Mouse (Mus musculus) cerebellum, postnatal 25 days (tissue): ENCODE measurements at regions not wholly inside any gene's neighbourhood (a gene's known extent, or its start where the extent isn't known, plus 50 kb on each side); places are given as distances from the start of the nearest gene placed in this dataset.

Experiments used
- DNase-seq, 2 experiments: peaks; one replicate each; pipeline ENCODE4 v3.0.0; 2021; ENCODE audit warnings: mixed read lengths in 2 of 2

DNA sequence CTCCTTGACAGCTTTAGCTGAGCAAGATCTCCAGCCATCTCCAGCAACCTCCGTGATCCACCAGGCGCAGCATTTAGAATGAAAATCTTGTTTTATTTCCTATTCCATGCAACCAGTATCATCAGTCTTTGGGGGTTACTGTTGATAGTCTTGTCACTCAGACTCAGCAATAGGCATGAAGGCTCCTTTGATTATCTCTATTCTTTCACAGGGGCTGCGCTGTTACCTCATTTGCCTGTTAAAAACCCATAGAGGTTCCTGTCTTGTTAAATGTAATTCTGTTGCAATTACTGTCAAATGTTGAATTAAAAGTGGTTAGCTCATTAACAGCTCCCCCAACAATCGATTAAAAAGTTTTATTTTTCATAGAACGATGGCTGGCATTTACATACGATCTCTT is 502.7 kb downstream of the Olfm4 start:
- DNase-seq = no peak

DNA sequence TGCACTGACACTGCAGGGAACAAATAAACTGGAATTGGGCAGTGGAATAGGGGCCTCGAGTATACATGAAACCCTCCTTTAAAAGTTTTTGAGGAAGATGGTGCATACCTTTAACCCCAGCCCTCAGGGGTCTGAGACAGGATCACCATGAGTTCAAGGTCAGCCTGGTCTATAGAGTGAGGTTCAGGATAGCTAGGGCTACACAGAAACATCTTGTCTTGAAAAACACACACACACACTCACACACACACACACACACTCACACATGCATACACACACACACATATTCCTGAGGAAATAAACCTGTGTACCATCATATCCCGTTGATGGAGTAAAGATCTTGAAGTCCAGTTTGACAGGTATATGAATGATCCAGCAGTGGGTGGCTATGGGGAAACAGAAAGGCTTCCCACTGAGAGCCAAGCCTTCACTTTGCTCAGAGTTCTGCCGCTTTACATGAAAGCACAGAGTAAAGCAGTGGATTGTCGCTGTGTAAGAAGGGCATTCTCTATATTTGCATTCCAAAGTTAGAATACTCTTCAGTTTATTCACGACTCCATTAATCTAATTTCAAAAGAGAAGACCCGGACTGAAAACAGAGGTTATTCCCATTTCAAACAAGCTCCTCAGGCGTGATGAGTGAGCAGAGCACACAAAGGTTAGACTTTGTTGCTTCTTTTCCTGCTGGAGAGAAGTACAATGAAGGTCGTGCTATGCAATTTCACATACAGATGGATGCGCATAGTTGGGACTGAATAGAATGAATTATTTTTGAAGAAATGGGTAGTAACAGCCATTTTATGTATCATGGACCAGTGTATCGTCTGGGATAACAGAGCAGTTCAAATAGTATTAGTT is 508.4 kb downstream of the Olfm4 start:
- DNase-seq = no peak

GRCm38 (mm10) chr14:80492901-80493279 is 509.0 kb downstream of the Olfm4 start:
- DNase-seq = no peak

GRCm38 (mm10) chr14:80504351-80504750 is 520.5 kb downstream of the Olfm4 start:
- no peak for DNase-seq

GRCm38 (mm10) chr14:80516626-80517025 is 532.7 kb downstream of the Olfm4 start:
- no peak for DNase-seq

GRCm38 (mm10) chr14:80521216-80521615 is 537.3 kb downstream of the Olfm4 start:
- DNase-seq = no peak

- peak; percentile 16 to 49 for DNase-seq
These were observed 537.8 kb downstream of the Olfm4 start for GRCm38 (mm10) chr14:80521631-80522030.

GRCm38 (mm10) chr14:80522536-80522935 is 538.7 kb downstream of the Olfm4 start:
- DNase-seq = no peak

DNA sequence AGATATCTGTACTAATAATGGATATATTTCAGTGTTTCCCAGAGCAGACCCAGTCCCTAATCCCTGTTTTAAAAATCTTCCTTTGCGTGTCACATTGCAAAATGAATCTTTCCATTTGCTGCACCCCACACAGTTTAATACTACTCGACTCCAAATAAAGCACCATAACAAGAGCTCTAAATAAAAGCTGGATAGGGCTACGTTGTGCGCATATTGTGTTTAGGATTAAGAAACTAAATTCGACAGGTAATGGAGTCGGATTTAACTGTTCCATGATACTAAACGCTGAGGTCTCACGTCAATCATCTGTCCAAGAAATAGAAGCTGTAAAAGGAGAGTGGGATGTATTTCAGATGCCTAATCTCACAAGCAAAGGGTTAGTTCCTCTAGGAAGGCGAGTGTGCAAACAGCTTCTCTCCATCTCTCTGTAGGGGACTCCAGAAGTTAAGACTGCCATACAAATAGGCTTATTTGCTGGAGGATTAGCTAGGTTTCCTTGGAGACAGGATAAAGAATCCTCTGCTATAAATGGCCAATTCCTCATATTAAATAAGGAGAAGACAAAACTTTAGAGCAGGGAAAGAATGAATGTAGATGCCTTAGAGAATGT is 544.6 kb downstream of the Olfm4 start:
- no peak for DNase-seq

DNA sequence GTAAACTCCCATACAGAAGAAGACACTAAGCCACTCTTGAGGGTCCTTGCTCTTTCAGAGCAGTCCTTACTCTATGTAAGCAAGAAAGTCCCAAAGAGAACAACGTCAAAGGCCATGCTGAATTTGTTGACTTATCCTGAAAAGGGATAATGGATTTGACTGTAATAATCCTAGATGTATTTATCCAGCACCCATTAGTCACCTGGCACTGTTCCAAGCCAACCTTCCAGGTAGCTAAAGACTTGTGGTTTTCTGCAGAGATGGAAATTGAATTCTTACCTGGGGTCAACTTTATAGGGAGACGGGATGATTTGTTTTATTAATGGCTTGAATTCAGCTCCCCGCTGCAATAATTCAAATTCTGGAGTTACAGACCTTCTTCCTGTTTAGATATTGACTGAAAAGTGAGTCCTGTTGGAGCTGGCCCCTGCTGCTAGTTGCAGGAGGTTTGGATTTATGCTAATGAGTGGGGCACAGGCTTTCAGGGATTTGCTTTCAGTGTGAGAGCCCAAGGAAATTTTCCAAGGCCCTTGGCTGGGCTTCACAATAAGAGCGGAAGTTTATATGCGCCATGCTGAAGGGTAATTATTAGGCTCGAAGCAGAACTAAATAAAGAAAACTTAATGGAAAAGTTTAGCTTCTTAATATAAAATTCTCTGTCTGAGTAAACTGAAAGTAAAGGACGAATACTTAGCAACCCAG is 552.3 kb downstream of the Olfm4 start:
- peak in 1 of 2 experiments; percentile 10 for DNase-seq

DNA sequence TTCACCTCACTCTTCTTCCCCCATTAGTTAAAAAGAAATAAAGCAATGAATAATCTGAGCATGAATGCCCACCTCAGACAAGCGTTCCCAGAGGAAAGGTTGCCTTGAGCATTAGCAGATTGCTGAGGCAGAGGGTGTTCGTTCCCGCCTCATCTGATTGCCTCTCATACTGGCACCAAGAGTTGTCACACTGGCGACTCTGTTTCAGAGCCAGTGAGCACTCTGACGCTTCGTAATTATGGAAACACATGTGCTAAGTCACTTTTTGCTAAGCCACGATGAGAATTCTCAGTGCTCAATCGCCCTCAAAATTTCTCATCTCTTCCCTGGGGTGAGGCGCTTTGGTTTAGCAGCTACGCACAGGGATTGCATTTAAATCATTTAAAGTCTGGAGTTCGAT is 576.1 kb downstream of the Olfm4 start:
- no peak for DNase-seq
